Mouse (Mus musculus) monocyte, adult 2 months (primary cell): ENCODE data around the gene Ckmt1.
"Not testable (repeated sequence)": the region's sequence is repeated elsewhere in the genome, so short reads cannot be mapped to it uniquely, and the experiment has no call there.

Experiments
- DNase-seq, 2 experiments: peaks; one replicate each; pipeline ENCODE4 v3.0.0; 2022; ENCODE audit warnings: low spot score in 2 of 2, low read depth in 1 of 2

The Ckmt1 gene

GRCm38 (mm10) chr2:121357494-121357893, at the start of gene Ckmt1:
Gene Ckmt1 (plus strand): TSS chr2:121357714.
- DNase-seq, result no peak

GRCm38 (mm10) chr2:121308997-121309416, 48.5 kb upstream of the Ckmt1 start:
- DNase-seq, result no peak

GRCm38 (mm10) chr2:121316278-121316677, 41.2 kb upstream of the Ckmt1 start:
- no peak for DNase-seq

GRCm38 (mm10) chr2:121323041-121323440, 34.5 kb upstream of the Ckmt1 start:
- DNase-seq, result no peak

- no peak for DNase-seq
Observed at GRCm38 (mm10) chr2:121323693-121324470, 33.6 kb upstream of the Ckmt1 start.

- DNase-seq, result no peak
Observed at GRCm38 (mm10) chr2:121329492-121329891, 28.0 kb upstream of the Ckmt1 start.

GRCm38 (mm10) chr2:121339057-121339456, 18.5 kb upstream of the Ckmt1 start:
- DNase-seq, result no peak

- no peak for DNase-seq
Observed at GRCm38 (mm10) chr2:121353156-121353555, 4.4 kb upstream of the Ckmt1 start.

GRCm38 (mm10) chr2:121354378-121354777, 3.1 kb upstream of the Ckmt1 start:
- DNase-seq, result no peak

- DNase-seq, result peak; percentile 80 to 92
Observed at GRCm38 (mm10) chr2:121354820-121355592, 2.5 kb upstream of the Ckmt1 start, which contains the start of gene Ppip5k1. Gene Ppip5k1 (minus strand): TSS chr2:121355396.

- no peak for DNase-seq
Observed at GRCm38 (mm10) chr2:121357961-121358360, 447 bp downstream of the Ckmt1 start.

- no peak for DNase-seq
Observed at GRCm38 (mm10) chr2:121358381-121358780, 867 bp downstream of the Ckmt1 start.

- DNase-seq, result no peak
Observed at GRCm38 (mm10) chr2:121359461-121359860, 1.9 kb downstream of the Ckmt1 start.

- DNase-seq, result no peak
Observed at GRCm38 (mm10) chr2:121363656-121364055, 6.1 kb downstream of the Ckmt1 start.

- DNase-seq, result no peak
Observed at GRCm38 (mm10) chr2:121368831-121369230, 11.3 kb downstream of the Ckmt1 start.

GRCm38 (mm10) chr2:121370921-121371320, 13.4 kb downstream of the Ckmt1 start:
- DNase-seq, result no peak

GRCm38 (mm10) chr2:121372266-121372665, 14.8 kb downstream of the Ckmt1 start:
- no peak for DNase-seq

GRCm38 (mm10) chr2:121374766-121375165, 17.3 kb downstream of the Ckmt1 start:
- DNase-seq, result no peak

GRCm38 (mm10) chr2:121386961-121387575, 29.6 kb downstream of the Ckmt1 start, which contains the start of gene Strc:
Gene Strc (minus strand): TSS chr2:121387168.
- DNase-seq, result not testable (repeated sequence)

GRCm38 (mm10) chr2:121396624-121397023, 39.1 kb downstream of the Ckmt1 start:
- peak in 1 of 2 experiments; percentile 32 for DNase-seq

GRCm38 (mm10) chr2:121403296-121403695, 45.8 kb downstream of the Ckmt1 start:
- no peak for DNase-seq

- peak; percentile 5 to 37 for DNase-seq
Observed at GRCm38 (mm10) chr2:121408160-121408559, 50.6 kb downstream of the Ckmt1 start.
